In genomic region chr2:32606161-32607142, GRCm38 (mm10) we compare ENCODE assay signal across 8 mouse cellular contexts. TPM values are rescaled to one million over a fixed set of nuclear protein-coding genes. Genes with fewer than 3 reads are reported as not detected.
DNase-seq lines count a peak whose midpoint lies in the region; ATAC-seq and TF ChIP-seq lines count a peak whose summit lies in the region.

No protein-coding gene starts in this region.

- no peak for TF ChIP-seq POLR2A in small intestine, adult 2 months (IDR thresholded peaks at IDR 0.05; ENCODE audit: low read depth, low read length)

- peak; percentile 72 for ATAC-seq in frontal cortex, adult (ENCODE audit: low TSS enrichment)
- peak; percentile 86 for ATAC-seq in hindbrain, embryonic 16.5 days
- peak; percentile 57; the same call in 1 of the 2 replicates for ATAC-seq in megakaryocyte-erythroid progenitor cell, adult 5-6 weeks (replicated peaks; ENCODE audit: low FRiP score, low TSS enrichment, poor library complexity, severe bottlenecking)

- TF ChIP-seq CTCF in gastrocnemius, adult 2 months (IDR thresholded peaks at IDR 0.05) = peak; percentile 63
- peak; percentile 52; the same call in 1 of the 2 replicates for TF ChIP-seq CTCF in small intestine, adult 2 months (IDR thresholded peaks at IDR 0.05; ENCODE audit: extremely low read depth, insufficient read length, insufficient replicate concordance, low read depth, low read length)

- DNase-seq in frontal cortex, postnatal 25 days (ENCODE audit: low spot score in 2 of 2) = no peak
- DNase-seq in cerebellum, postnatal 25 days = peak; percentile 89 to 95
- peak; percentile 96 for DNase-seq in gastrocnemius, adult 2 months
- peak; percentile 85 to 86 for DNase-seq in left cerebral cortex, postnatal 25 days (ENCODE audit: low spot score in 2 of 2)

- H3K9ac ChIP-seq in hindbrain, embryonic 16.5 days (ENCODE audit: low read depth, low read length) = peak overlapping the region; percentile 88

- H3K27me3 ChIP-seq in hindbrain, embryonic 16.5 days (replicated peaks; ENCODE audit: control insufficient read depth, insufficient read depth, low read length) = no peaks in the 10 kb centered on the region
- peaks cover 16% of the 10 kb centered on the region for H3K27me3 ChIP-seq in small intestine, adult 2 months (ENCODE audit: control insufficient read depth, insufficient read depth, low read length)

- peak overlapping the region; percentile 97 for H3K4me3 ChIP-seq in gastrocnemius, adult 2 months
- peak overlapping the region; percentile 84 for H3K4me3 ChIP-seq in hindbrain, embryonic 16.5 days (ENCODE audit: low read length)
- H3K4me3 ChIP-seq in small intestine, adult 2 months (ENCODE audit: low read depth, low read length) = peak overlapping the region; percentile 66

- peak overlapping the region; percentile 86 for H3K4me2 ChIP-seq in hindbrain, embryonic 16.5 days (ENCODE audit: low read length)

- WGBS in hindbrain, embryonic 16.5 days = 19% methylated on average over 29 of the region's 55 CpGs
- 14% methylated on average over 55 of the region's 55 CpGs for WGBS in small intestine, adult 2 months

- H3K9me3 ChIP-seq in hindbrain, embryonic 16.5 days (ENCODE audit: control insufficient read depth, low read length) = no peaks in the 10 kb centered on the region

- intact Hi-C loops in gastrocnemius, adult 2 months (cut with DNase I) = loop anchor here (5.0 kb wide), 1 partner anchor 34 kb away; the partner anchor contains the start of genes Dpm2 and Pip5kl1
- intact Hi-C loops in left cerebral cortex, postnatal 25 days (cut with DNase I) = loop anchor here (2.0 kb wide), 1 partner anchor 20 kb away; the partner anchor contains the start of gene St6galnac4

- peaks cover 16% of the 10 kb centered on the region for H3K4me1 ChIP-seq in hindbrain, embryonic 16.5 days (ENCODE audit: control insufficient read depth, insufficient read depth, low read depth, low read length)
- peaks cover 8% of the 10 kb centered on the region for H3K4me1 ChIP-seq in small intestine, adult 2 months (ENCODE audit: control insufficient read depth, insufficient read depth, insufficient read length, low read length)

- H3K27ac ChIP-seq in gastrocnemius, adult 2 months = peak overlapping the region; percentile 97
- H3K27ac ChIP-seq in hindbrain, embryonic 16.5 days (ENCODE audit: low read depth, low read length) = peak overlapping the region; percentile 51
- H3K27ac ChIP-seq in small intestine, adult 2 months (ENCODE audit: insufficient read depth, low read depth, low read length) = no peak overlapping the region

- H3K36me3 ChIP-seq in hindbrain, embryonic 16.5 days (ENCODE audit: control insufficient read depth, insufficient read depth, low read length) = no peaks in the 10 kb centered on the region
- no peaks in the 10 kb centered on the region for H3K36me3 ChIP-seq in small intestine, adult 2 months (ENCODE audit: control insufficient read depth, insufficient read depth, low read length)

RNA-seq across cellular contexts. Expression of gene St6galnac6, which starts 6.9 kb away (rescaled TPM):
- total RNA-seq in gastrocnemius, adult 2 months (2021) = 10 to 100 TPM; 46.8 to 56.5 TPM
- polyA plus RNA-seq in hindbrain, embryonic 16.5 days (2015; fragmentation: Nextera tagmentation; extraction: Ambion mirVana) = 29.5 and 35.4 TPM in 2 replicates
- 100 to 1,000 TPM; 112 to 117 TPM for total RNA-seq in left cerebral cortex, postnatal 25 days (2021)
- 13.8 and 19.1 TPM in 2 replicates for total RNA-seq in megakaryocyte-erythroid progenitor cell, adult 5-6 weeks (2014; fragmentation: Nextera tagmentation)
- 6.5 and 12.9 TPM in 2 replicates for total RNA-seq in megakaryocyte-erythroid progenitor cell, adult 5-6 weeks (2017)
- 12.5 and 18.2 TPM in 2 replicates for polyA plus RNA-seq in small intestine, adult 2 months (2012; rRNA removed)

RNA-seq across cellular contexts. Expression of gene Ak1, which starts 15.1 kb away (rescaled TPM):
- total RNA-seq in gastrocnemius, adult 2 months (2021) = 1,000 to 10,000 TPM; 1,555 to 1,869 TPM
- 111 and 117 TPM in 2 replicates for polyA plus RNA-seq in hindbrain, embryonic 16.5 days (2015; fragmentation: Nextera tagmentation; extraction: Ambion mirVana)
- 100 to 1,000 TPM; 157 to 159 TPM for total RNA-seq in left cerebral cortex, postnatal 25 days (2021)
- total RNA-seq in megakaryocyte-erythroid progenitor cell, adult 5-6 weeks (2014; fragmentation: Nextera tagmentation) = 1.7 and 2.4 TPM in 2 replicates
- 1.2 and 8.0 TPM in 2 replicates for total RNA-seq in megakaryocyte-erythroid progenitor cell, adult 5-6 weeks (2017)
- polyA plus RNA-seq in small intestine, adult 2 months (2012; rRNA removed) = 3.4 and 3.7 TPM in 2 replicates

RNA-seq across cellular contexts. Expression of gene St6galnac4, which starts 19.6 kb away (rescaled TPM):
- total RNA-seq in gastrocnemius, adult 2 months (2021) = 10 to 100 TPM in 1 of 2 experiments, 1 to 10 TPM in 1; 8.7 to 21.6 TPM
- polyA plus RNA-seq in hindbrain, embryonic 16.5 days (2015; fragmentation: Nextera tagmentation; extraction: Ambion mirVana) = 49.6 and 54.3 TPM in 2 replicates
- total RNA-seq in left cerebral cortex, postnatal 25 days (2021) = 10 to 100 TPM; 40.1 to 41.1 TPM
- total RNA-seq in megakaryocyte-erythroid progenitor cell, adult 5-6 weeks (2014; fragmentation: Nextera tagmentation) = 21.5 and 29.8 TPM in 2 replicates
- 22.3 and 22.7 TPM in 2 replicates for total RNA-seq in megakaryocyte-erythroid progenitor cell, adult 5-6 weeks (2017)
- polyA plus RNA-seq in small intestine, adult 2 months (2012; rRNA removed) = 9.1 and 9.6 TPM in 2 replicates

RNA-seq across cellular contexts. Expression of gene 9430097D07Rik, which starts 31.0 kb away (rescaled TPM):
- total RNA-seq in gastrocnemius, adult 2 months (2021) = not detected
- polyA plus RNA-seq in hindbrain, embryonic 16.5 days (2015; fragmentation: Nextera tagmentation; extraction: Ambion mirVana) = 0.72 and 1.6 TPM in 2 replicates
- total RNA-seq in left cerebral cortex, postnatal 25 days (2021) = under 1 TPM; 0.80 to 0.94 TPM
- not detected in 2 replicates for total RNA-seq in megakaryocyte-erythroid progenitor cell, adult 5-6 weeks (2014; fragmentation: Nextera tagmentation)
- 0.75 TPM in 1 of 2 replicates, not detected in the other for total RNA-seq in megakaryocyte-erythroid progenitor cell, adult 5-6 weeks (2017)
- polyA plus RNA-seq in small intestine, adult 2 months (2012; rRNA removed) = not detected in 2 replicates

RNA-seq across cellular contexts. Expression of gene Pip5kl1, which starts 31.9 kb away (rescaled TPM):
- not detected for total RNA-seq in gastrocnemius, adult 2 months (2021)
- 16.9 and 20.4 TPM in 2 replicates for polyA plus RNA-seq in hindbrain, embryonic 16.5 days (2015; fragmentation: Nextera tagmentation; extraction: Ambion mirVana)
- total RNA-seq in left cerebral cortex, postnatal 25 days (2021) = 1 to 10 TPM; 7.5 to 8.3 TPM
- not detected in 2 replicates for total RNA-seq in megakaryocyte-erythroid progenitor cell, adult 5-6 weeks (2014; fragmentation: Nextera tagmentation)
- total RNA-seq in megakaryocyte-erythroid progenitor cell, adult 5-6 weeks (2017) = 0.23 TPM in 1 of 2 replicates, not detected in the other
- polyA plus RNA-seq in small intestine, adult 2 months (2012; rRNA removed) = 0.15 and 0.25 TPM in 2 replicates

Comparison
In these comparisons a context has a peak if more than half of its experiments do, and no peak if none do; other contexts are left out.
1. DNase-seq: peak in cerebellum, postnatal 25 days (2 of 2), gastrocnemius, adult 2 months (single experiment) and left cerebral cortex, postnatal 25 days (2 of 2); none in frontal cortex, postnatal 25 days (0 of 2).
2. RNA of gene Ak1, which starts 15.1 kb away (total RNA-seq): 1,555 to 1,869 TPM in gastrocnemius, adult 2 months and 157 to 159 TPM in left cerebral cortex, postnatal 25 days; 1.2 to 8.0 TPM in megakaryocyte-erythroid progenitor cell, adult 5-6 weeks; every median in the first group is over 10 times any median in the second.
3. Peak in every context shown above with its lines, with median percentiles within 50 percentile points of each other: ATAC-seq and H3K4me3 ChIP-seq.